Mouse (Mus musculus) thymus, adult 2 months (tissue): ENCODE measurements around the gene Itga5. TPM values are rescaled to one million over a fixed set of nuclear protein-coding genes. Genes with fewer than 3 reads are reported as not detected.

Experiments used
- DNase-seq: peaks from one replicate; pipeline ENCODE4 v3.0.0; 2021
- H3K27ac ChIP-seq: fragments of 200-500 bp; 2 replicates; pipeline ENCODE4 v1.5.1; 2012; ENCODE audit warnings: low read length, control low read depth; ENCODE audit not compliant: control insufficient read depth, insufficient read depth
- H3K27me3 ChIP-seq: fragments of 200-500 bp; 2 replicates; pipeline ENCODE4 v1.6.1; 2012; ENCODE audit warnings: mild to moderate bottlenecking, low read length, moderate library complexity, mixed read lengths; ENCODE audit not compliant: control insufficient read depth, insufficient read depth
- H3K36me3 ChIP-seq: fragments of 200-500 bp; 2 replicates; pipeline ENCODE4 v1.6.1; 2012; ENCODE audit warnings: mild to moderate bottlenecking, low read length, moderate library complexity; ENCODE audit not compliant: control insufficient read depth, insufficient read depth
- H3K4me1 ChIP-seq: fragments of 200-500 bp; replicated peaks from 2 replicates; pipeline ENCODE4 v1.6.1; 2012; ENCODE audit warnings: low read length; ENCODE audit not compliant: control insufficient read depth, insufficient read depth
- H3K4me3 ChIP-seq: fragments of 200-500 bp; 2 replicates; pipeline ENCODE4 v1.5.1; 2012; ENCODE audit warnings: mild to moderate bottlenecking, low read length, control low read depth, moderate library complexity; ENCODE audit not compliant: control insufficient read depth, insufficient read depth
- CTCF ChIP-seq: fragments of 200-500 bp; IDR thresholded peaks from 2 replicates; pipeline ENCODE4 v1.5.1; 2012; ENCODE audit warnings: mild to moderate bottlenecking, control low read depth, low read length, moderate library complexity, borderline replicate concordance; ENCODE audit not compliant: control insufficient read depth, poor library complexity, insufficient read depth; ENCODE audit errors: extremely low read depth
- POLR2A ChIP-seq: fragments of 200-500 bp; IDR thresholded peaks from 2 replicates; pipeline ENCODE4 v1.6.1; 2012; ENCODE audit warnings: mild to moderate bottlenecking, low read length, control low read depth, moderate library complexity; ENCODE audit not compliant: control insufficient read depth, poor library complexity, insufficient read depth; ENCODE audit errors: extremely low read depth
- WGBS: fragments of 180-500 bp; shearing (Covaris S2); methylation state at CpG from one replicate; pipeline ENCODE4 v1.1.7; 2018; 5-methylcytosine and 5-hydroxymethylcytosine counted together
- polyA plus RNA-seq: library from polyadenylated mRNA; depleted of rRNA; stranded (reverse); fragments of >200 nt; gene quantifications from 2 replicates; pipeline ENCODE4 v1.2.3, GENCODE M21; 2012

Gene Itga5
- polyA plus RNA-seq, 1 experiment: 20.7 TPM

DNA sequence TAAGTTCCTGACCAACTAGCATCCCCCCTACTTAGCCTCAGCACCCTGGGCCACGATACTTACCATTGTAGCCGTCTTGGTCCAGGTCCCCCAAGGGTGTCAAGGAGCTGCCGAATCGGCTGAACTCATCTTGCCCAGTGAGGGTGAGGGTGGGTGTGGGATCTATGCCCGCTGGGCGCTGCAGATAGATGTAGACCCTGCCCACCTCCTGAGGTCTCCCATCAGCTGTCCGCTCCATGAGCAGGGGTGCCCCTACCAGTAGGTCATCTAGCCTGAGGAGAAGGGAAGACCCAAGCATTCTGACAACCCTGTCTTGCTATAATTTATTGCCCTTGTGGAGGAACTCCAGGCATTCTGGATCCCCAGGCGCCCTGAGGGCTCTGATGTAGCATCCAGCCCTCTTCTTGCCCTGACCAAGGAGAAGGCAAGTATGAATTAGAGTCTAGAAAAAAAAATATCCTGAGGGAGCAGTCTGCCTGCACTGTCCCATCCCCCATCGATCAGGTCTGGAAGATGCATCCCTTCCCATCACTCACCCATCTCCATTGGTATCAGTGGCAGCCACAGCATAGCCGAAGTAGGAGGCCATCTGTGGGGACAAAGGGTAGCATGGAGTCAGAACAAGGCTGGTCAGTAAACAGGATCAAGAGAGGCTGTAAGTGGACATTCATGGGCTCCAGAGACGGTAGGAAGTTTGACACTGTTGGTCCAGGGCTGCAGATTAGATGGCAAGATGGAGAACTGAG lies 12.9 kb downstream of the Itga5 start:
- H3K27me3 ChIP-seq: no peaks in the 10 kb centered on the region
- H3K27ac ChIP-seq: no peak overlapping the region
- no peaks in the 10 kb centered on the region for H3K36me3 ChIP-seq
- H3K4me1 ChIP-seq: peaks cover 7% of the 10 kb centered on the region
- no peak overlapping the region for H3K4me3 ChIP-seq
- TF ChIP-seq CTCF: no peak
- no peak for TF ChIP-seq POLR2A
- WGBS: 98% methylated on average over 11 of the region's 11 CpGs
- DNase-seq: no peak

DNA sequence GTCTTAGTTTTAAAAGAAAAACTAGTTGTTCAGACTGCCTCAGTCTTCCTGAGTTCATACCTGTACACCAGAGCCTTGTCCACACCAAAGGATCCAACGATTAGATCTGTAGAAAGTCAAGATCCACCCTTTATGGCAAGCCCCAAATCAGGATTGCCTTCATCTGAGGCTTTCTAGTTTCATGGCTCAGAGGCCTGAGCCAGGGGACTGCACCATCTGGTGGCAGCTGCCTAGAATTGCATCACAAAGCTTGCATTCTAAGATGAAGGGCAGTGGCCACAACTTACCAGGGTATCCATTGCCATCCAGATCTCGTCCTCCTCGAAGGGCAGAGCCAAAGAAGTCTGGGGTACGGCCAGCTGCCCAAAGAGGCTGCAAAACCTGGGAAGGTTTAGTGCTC lies 13.7 kb downstream of the Itga5 start:
- DNase-seq: peak; percentile 51
- Histone ChIP-seq H3K4me3 (no peak overlapping the region), H3K4me1 (peaks cover 7% of the 10 kb centered on the region), H3K27ac (no peak overlapping the region), H3K36me3 (no peaks in the 10 kb centered on the region), H3K27me3 (no peaks in the 10 kb centered on the region)
- WGBS: 39% methylated on average over 4 of the region's 4 CpGs
- TF ChIP-seq CTCF: peak; percentile 71; the same call in 1 of the 2 replicates
- no peak for TF ChIP-seq POLR2A

DNA sequence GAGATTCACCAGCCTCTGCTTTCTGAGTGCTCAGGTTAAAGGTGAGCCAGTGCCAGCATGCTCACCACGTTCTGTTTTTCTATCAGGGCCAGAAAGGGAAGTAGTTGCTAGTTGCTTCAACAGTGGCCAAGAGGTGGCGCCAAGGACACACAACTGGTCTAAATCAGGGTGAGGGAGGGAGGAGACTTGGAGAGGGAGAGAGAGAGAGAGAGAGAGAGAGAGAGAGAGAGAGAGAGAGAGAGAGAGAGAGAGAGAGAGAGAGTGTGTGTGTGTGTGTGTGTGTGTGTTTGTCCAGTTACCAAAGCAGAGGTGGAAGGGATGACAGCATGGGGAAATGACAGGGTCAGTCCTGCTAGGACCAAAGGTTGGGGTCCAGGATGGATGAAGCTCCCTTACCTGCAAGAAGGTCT lies 19.3 kb downstream of the Itga5 start:
- TF ChIP-seq POLR2A (no peak), CTCF (no peak)
- no peak overlapping the region for H3K27ac ChIP-seq
- H3K4me1 ChIP-seq: no peaks in the 10 kb centered on the region
- WGBS: 14% methylated on average over 2 of the region's 2 CpGs
- H3K27me3 ChIP-seq: no peaks in the 10 kb centered on the region
- no peak overlapping the region for H3K4me3 ChIP-seq
- H3K36me3 ChIP-seq: peaks cover 4% of the 10 kb centered on the region
- peak; percentile 58 for DNase-seq

DNA sequence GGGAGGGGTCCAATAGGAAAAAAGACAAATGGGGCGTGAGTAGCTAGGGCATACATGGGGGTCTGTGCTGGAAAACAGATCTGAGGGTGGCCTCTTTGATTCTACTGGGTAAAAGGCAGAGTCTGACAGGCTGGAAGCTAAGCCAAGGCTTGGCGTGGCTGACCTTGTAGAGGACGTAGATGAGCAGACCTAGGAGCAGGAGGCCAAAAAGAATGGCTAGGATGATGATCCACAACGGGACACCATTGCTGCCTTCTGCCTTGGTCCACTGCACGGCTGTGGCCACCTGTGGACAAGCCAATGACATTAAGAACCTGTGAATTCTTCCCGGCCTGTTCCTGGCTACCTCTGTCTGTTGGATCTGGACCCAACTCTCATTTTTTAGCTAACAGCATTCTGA lies 20.8 kb downstream of the Itga5 start:
- no peak overlapping the region for H3K27ac ChIP-seq
- TF ChIP-seq POLR2A: no peak
- TF ChIP-seq CTCF: no peak
- no peak overlapping the region for H3K4me3 ChIP-seq
- no peaks in the 10 kb centered on the region for H3K27me3 ChIP-seq
- H3K4me1 ChIP-seq: peaks cover 1% of the 10 kb centered on the region; the same call in 1 of the 2 replicates
- peaks cover 4% of the 10 kb centered on the region for H3K36me3 ChIP-seq
- DNase-seq: no peak
- WGBS: 93% methylated on average over 6 of the region's 6 CpGs

DNA sequence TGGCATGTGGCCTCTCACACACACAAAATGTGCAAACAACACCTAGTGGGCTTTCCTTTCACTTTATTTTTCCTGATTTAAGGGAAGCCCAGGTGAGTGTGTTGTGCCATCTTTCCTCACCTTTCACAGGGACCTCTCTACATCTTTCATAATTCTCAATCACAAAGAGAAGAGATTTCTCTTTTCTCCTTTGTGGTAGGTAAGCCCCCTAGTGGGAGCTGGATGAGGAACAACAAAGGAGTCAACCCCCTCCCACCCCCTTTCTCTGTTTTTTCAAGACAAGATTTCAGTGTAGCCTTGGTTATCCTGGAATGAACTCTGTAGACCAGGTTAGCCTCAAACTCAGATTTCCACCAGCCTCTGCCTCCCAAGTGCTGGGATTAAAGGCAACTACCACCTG lies 23.0 kb downstream of the Itga5 start:
- peaks cover 4% of the 10 kb centered on the region for H3K36me3 ChIP-seq

DNA sequence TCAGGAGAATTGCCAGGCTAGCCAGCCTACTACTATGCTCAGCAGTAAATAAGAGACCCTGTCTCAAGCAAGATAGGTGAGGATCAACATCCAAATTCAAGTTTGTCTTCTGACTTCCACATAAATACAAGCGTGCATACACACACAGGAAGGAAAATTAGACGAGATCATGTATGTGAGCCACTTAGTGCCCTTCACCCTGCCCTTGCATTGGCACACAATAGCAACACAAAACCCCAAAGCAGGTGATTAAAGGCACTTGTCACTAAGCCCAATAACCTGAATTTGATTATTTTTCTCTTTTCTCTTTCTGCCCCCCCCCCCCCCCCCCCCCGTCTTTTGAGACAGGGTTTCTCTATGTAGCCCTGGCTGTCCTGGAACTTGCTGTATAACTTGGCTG lies 23.6 kb downstream of the Itga5 start:
- TF ChIP-seq POLR2A (no peak), CTCF (no peak)
- no peak for DNase-seq
- WGBS: 85% methylated on average over 3 of the region's 3 CpGs
- H3K4me3 ChIP-seq: no peak overlapping the region
- peaks cover 4% of the 10 kb centered on the region for H3K36me3 ChIP-seq
- H3K27me3 ChIP-seq: no peaks in the 10 kb centered on the region
- H3K27ac ChIP-seq: no peak overlapping the region
- peaks cover 23% of the 10 kb centered on the region for H3K4me1 ChIP-seq

More for the DNA sequence above, 23.0 kb downstream of the Itga5 start:
- Histone ChIP-seq H3K4me1 (peaks cover 18% of the 10 kb centered on the region), H3K27me3 (no peaks in the 10 kb centered on the region), H3K4me3 (no peak overlapping the region), H3K27ac (no peak overlapping the region)
- no peak for TF ChIP-seq POLR2A
- TF ChIP-seq CTCF: no peak
- DNase-seq: no peak

DNA sequence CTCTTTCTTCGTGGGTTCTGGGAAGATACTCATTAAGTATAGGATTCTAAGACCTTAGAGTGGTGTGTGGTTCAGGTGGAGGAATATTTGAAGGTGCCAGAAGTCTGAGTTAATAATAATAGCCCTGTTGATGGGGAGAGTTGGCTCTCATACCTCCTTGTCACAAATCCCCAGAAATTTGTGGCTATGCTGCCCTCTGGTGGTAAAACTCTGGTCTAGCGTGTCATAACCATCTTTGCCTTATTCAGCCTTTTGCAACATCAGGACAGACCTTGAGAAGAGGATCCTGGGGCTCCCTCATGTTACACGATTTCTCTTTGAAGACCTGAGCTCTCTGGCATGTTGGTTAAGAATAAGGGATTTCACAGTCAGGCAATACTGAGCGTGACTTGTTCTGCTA lies 24.1 kb downstream of the Itga5 start:
- H3K4me1 ChIP-seq: peaks cover 23% of the 10 kb centered on the region
- peak; percentile 72 for DNase-seq
- TF ChIP-seq CTCF (no peak), POLR2A (no peak)
- no peak overlapping the region for H3K27ac ChIP-seq
- no peak overlapping the region for H3K4me3 ChIP-seq
- no peaks in the 10 kb centered on the region for H3K27me3 ChIP-seq
- peaks cover 4% of the 10 kb centered on the region for H3K36me3 ChIP-seq
- WGBS: 35% methylated on average over 4 of the region's 4 CpGs

DNA sequence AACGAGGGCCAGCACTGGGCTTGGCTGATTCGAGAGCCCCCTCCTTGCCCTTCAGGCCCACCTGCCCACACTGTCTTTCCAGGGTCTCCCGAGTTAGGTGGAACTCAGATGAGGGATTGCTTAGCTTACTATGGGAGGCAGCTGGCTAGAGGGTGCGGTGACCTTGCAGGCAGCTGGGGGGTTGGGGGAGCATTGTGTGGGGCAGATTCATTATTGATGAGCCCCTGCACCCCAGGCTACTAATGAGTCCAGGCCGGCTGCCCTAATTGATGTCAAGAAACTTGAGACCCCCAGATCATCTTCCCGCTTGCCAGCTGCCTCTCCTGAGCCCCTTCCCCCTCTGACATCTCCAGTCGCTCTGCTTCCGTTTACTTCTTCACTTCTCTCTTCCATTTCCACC lies 25.0 kb downstream of the Itga5 start:
- TF ChIP-seq POLR2A: no peak
- no peak for TF ChIP-seq CTCF
- no peak for DNase-seq
- 89% methylated on average over 8 of the region's 8 CpGs for WGBS
- Histone ChIP-seq H3K36me3 (peaks cover 4% of the 10 kb centered on the region), H3K27ac (no peak overlapping the region), H3K4me3 (no peak overlapping the region), H3K27me3 (no peaks in the 10 kb centered on the region), H3K4me1 (peaks cover 26% of the 10 kb centered on the region)
